8 mouse cellular contexts compared by ENCODE assay signal in genomic region chr3:95928658-95929503, GRCm38 (mm10). TPM values are rescaled to one million over a fixed set of nuclear protein-coding genes. Genes with fewer than 3 reads are reported as not detected.
DNase-seq lines count a peak whose midpoint lies in the region; ATAC-seq and TF ChIP-seq lines count a peak whose summit lies in the region.

Gene Anp32e (plus strand): TSS chr3:95929246.

- peaks cover 6% of the 10 kb centered on the region; the same call in 1 of the 2 replicates for H3K36me3 ChIP-seq in ES-E14 (ENCODE audit: control insufficient read depth, insufficient read depth, low read length, poor library complexity, severe bottlenecking)
- peaks cover 2% of the 10 kb centered on the region; the same call in 1 of the 2 replicates for H3K36me3 ChIP-seq in forebrain, embryonic 15.5 days
- peaks cover 3% of the 10 kb centered on the region for H3K36me3 ChIP-seq in lung, embryonic 14.5 days (ENCODE audit: insufficient read depth)
- peaks cover 4% of the 10 kb centered on the region for H3K36me3 ChIP-seq in thymus, adult 2 months (ENCODE audit: control insufficient read depth, insufficient read depth, low read length)

- DNase-seq in ES-E14 (ENCODE audit: low read depth, low spot score): peak; percentile 95
- DNase-seq in cerebellum, adult 11-12 months: peak; percentile 98
- DNase-seq in heart, postnatal 25 days (ENCODE audit: low spot score): peak; percentile 97
- peak; percentile 96 to 98 for DNase-seq in layer of hippocampus, adult 2 months (ENCODE audit: low spot score in 2 of 2)
- DNase-seq in lung, embryonic 14.5 days: peak; percentile 98
- DNase-seq in thymus, adult 2 months: peak; percentile 97

- peak within 1 kb of the TSS; percentile 97 for H3K9ac ChIP-seq in ES-E14 (ENCODE audit: insufficient read depth, low read depth, low read length, poor library complexity, severe bottlenecking)
- peak within 1 kb of the TSS; percentile 78 for H3K9ac ChIP-seq in forebrain, embryonic 15.5 days (replicated peaks)
- H3K9ac ChIP-seq in lung, embryonic 14.5 days: peak within 1 kb of the TSS; percentile 97

- TF ChIP-seq CTCF in layer of hippocampus, adult 2 months (conservative IDR thresholded peaks at IDR 0.05): no peak
- no peak for TF ChIP-seq CTCF in lung, embryonic 14.5 days (IDR thresholded peaks at IDR 0.05; ENCODE audit: low read depth)
- no peak for TF ChIP-seq CTCF in olfactory bulb, adult 2 months (IDR thresholded peaks at IDR 0.05; ENCODE audit: insufficient read depth, low read depth, low read length)
- no peak for TF ChIP-seq CTCF in thymus, adult 2 months (IDR thresholded peaks at IDR 0.05; ENCODE audit: borderline replicate concordance, control insufficient read depth, extremely low read depth, insufficient read depth, low read length, poor library complexity)

- peak within 1 kb of the TSS; percentile 84 for H3K27ac ChIP-seq in ES-E14 (ENCODE audit: insufficient read depth, low read depth, low read length, poor library complexity, severe bottlenecking)
- H3K27ac ChIP-seq in forebrain, embryonic 15.5 days (replicated peaks): peak within 1 kb of the TSS; percentile 87
- peak within 1 kb of the TSS; percentile 85 for H3K27ac ChIP-seq in layer of hippocampus, adult 2 months
- H3K27ac ChIP-seq in lung, embryonic 14.5 days (ENCODE audit: low read depth): peak within 1 kb of the TSS; percentile 94
- H3K27ac ChIP-seq in olfactory bulb, adult 2 months (ENCODE audit: insufficient read depth, low read depth, low read length): peak within 1 kb of the TSS; percentile 88
- H3K27ac ChIP-seq in thymus, adult 2 months (ENCODE audit: control insufficient read depth, insufficient read depth, low read length): peak within 1 kb of the TSS; percentile 99

- no peaks in the 10 kb centered on the region for H3K27me3 ChIP-seq in forebrain, embryonic 15.5 days
- H3K27me3 ChIP-seq in lung, embryonic 14.5 days (ENCODE audit: insufficient read depth, low read length): no peaks in the 10 kb centered on the region
- no peaks in the 10 kb centered on the region for H3K27me3 ChIP-seq in thymus, adult 2 months (ENCODE audit: control insufficient read depth, insufficient read depth, low read length)

- peak within 1 kb of the TSS; percentile 61 for H3K4me2 ChIP-seq in forebrain, embryonic 15.5 days (replicated peaks)
- H3K4me2 ChIP-seq in lung, embryonic 14.5 days: peak within 1 kb of the TSS; percentile 64

- in situ Hi-C loops in ES-E14 (cut with MboI; ENCODE audit: low sequenced_read_pairs in 2 of 2, unreplicated experiment in 2 of 2): no loop called here

- H3K4me3 ChIP-seq in ES-E14 (ENCODE audit: insufficient read depth in 1 of 2, low read depth in 1 of 2, low read length in 2 of 2, poor library complexity in 1 of 2, severe bottlenecking in 1 of 2): peak within 1 kb of the TSS; percentile 83 to 99
- peak within 1 kb of the TSS; percentile 78 for H3K4me3 ChIP-seq in forebrain, embryonic 15.5 days
- peak within 1 kb of the TSS; percentile 82 for H3K4me3 ChIP-seq in layer of hippocampus, adult 2 months
- peak within 1 kb of the TSS; percentile 94 for H3K4me3 ChIP-seq in lung, embryonic 14.5 days (ENCODE audit: low read depth, low read length)
- peak within 1 kb of the TSS; percentile 85 for H3K4me3 ChIP-seq in olfactory bulb, adult 2 months (ENCODE audit: insufficient read depth, low read depth, low read length)
- H3K4me3 ChIP-seq in thymus, adult 2 months (ENCODE audit: control insufficient read depth, insufficient read depth, low read length): peak within 1 kb of the TSS; percentile 93

- intact Hi-C loops in heart, postnatal 25 days (cut with DNase I): loop anchor here (2.0 kb wide), 1 partner anchor 22 kb away; no protein-coding TSS in a partner anchor

- ATAC-seq in forebrain, embryonic 15.5 days (replicated peaks): peak; percentile 100
- peak; percentile 100 for ATAC-seq in lung, embryonic 14.5 days (ENCODE audit: insufficient read depth)

- under 1% methylated on average over 49 of the region's 49 CpGs for WGBS in forebrain, embryonic 15.5 days
- WGBS in lung, embryonic 14.5 days: under 1% methylated on average over 49 of the region's 49 CpGs
- under 1% methylated on average over 49 of the region's 49 CpGs for WGBS in olfactory bulb, adult 2 months
- WGBS in thymus, adult 2 months: under 1% methylated on average over 49 of the region's 49 CpGs

- peak; percentile 67 for TF ChIP-seq POLR2A in olfactory bulb, adult 2 months (IDR thresholded peaks at IDR 0.05; ENCODE audit: insufficient read depth, low read depth, low read length)
- TF ChIP-seq POLR2A in thymus, adult 2 months (IDR thresholded peaks at IDR 0.05; ENCODE audit: control insufficient read depth, extremely low read depth, insufficient read depth, low read length, poor library complexity): peak; percentile 92

- H3K4me1 ChIP-seq in ES-E14 (ENCODE audit: control insufficient read depth in 2 of 2, insufficient read depth in 2 of 2, low read length in 2 of 2, poor library complexity in 1 of 2): peaks cover 1 to 5% of the 10 kb centered on the region in 2 experiments; a peak in 2 of 4 replicates
- H3K4me1 ChIP-seq in forebrain, embryonic 15.5 days: peaks cover 22% of the 10 kb centered on the region
- H3K4me1 ChIP-seq in lung, embryonic 14.5 days (ENCODE audit: insufficient read depth): no peaks in the 10 kb centered on the region
- 0 out of 2 replicates have a peak, but pooled peaks cover 2% of the 10 kb centered on the region for H3K4me1 ChIP-seq in olfactory bulb, adult 2 months (ENCODE audit: control insufficient read depth, insufficient read depth, low read length)
- peaks cover 34% of the 10 kb centered on the region for H3K4me1 ChIP-seq in thymus, adult 2 months (replicated peaks; ENCODE audit: control insufficient read depth, insufficient read depth, low read length)

- H3K9me3 ChIP-seq in ES-E14 (ENCODE audit: control insufficient read depth, insufficient read depth, low read depth, low read length): no peaks in the 10 kb centered on the region
- H3K9me3 ChIP-seq in forebrain, embryonic 15.5 days: no peaks in the 10 kb centered on the region
- no peaks in the 10 kb centered on the region for H3K9me3 ChIP-seq in lung, embryonic 14.5 days (ENCODE audit: low read depth, low read length)

TF ChIP-seq in ES-E14, 5 proteins besides CTCF, POLR2A, EP300 and RAD21:
- TF ChIP-seq CHD2 (IDR thresholded peaks at IDR 0.05; ENCODE audit: low read depth, low read length) (peak; percentile 96), HCFC1 (IDR thresholded peaks at IDR 0.05; ENCODE audit: borderline replicate concordance, insufficient read depth, low read length) (0 out of 2 replicates have a peak, but pooled peaks have one; percentile 5), MAFK (IDR thresholded peaks at IDR 0.05; ENCODE audit: insufficient read depth, low read depth, low read length) (no peak)

RNA-seq across cellular contexts. Expression of gene Anp32e, which starts in this region (rescaled TPM):
- total RNA-seq in ES-E14 (2012; rRNA removed): 40.9 and 50.8 TPM in 2 replicates
- polyA plus RNA-seq in forebrain, embryonic 15.5 days (2015; fragmentation: Nextera tagmentation; extraction: Ambion mirVana): 196 and 207 TPM in 2 replicates
- total RNA-seq in heart, postnatal 25 days (2021): 10 to 100 TPM; 74.2 to 92.2 TPM
- total RNA-seq in layer of hippocampus, adult 2 months (2021): 10 to 100 TPM; 78.9 to 80.6 TPM
- 80.5 and 84.0 TPM in 2 replicates for polyA plus RNA-seq in lung, embryonic 14.5 days (2014; fragmentation: Nextera tagmentation; extraction: Ambion mirVana)
- polyA plus RNA-seq in olfactory bulb, adult 2 months (2012; ENCODE audit: insufficient read depth, insufficient read length, low replicate concordance, missing spikeins): 541 and 1,043 TPM in 2 replicates
- polyA plus RNA-seq in thymus, adult 2 months (2012; rRNA removed): 89.1 and 120 TPM in 2 replicates

Comparison
In these comparisons a context has a peak if more than half of its experiments do, and no peak if none do; other contexts are left out.
1. Peak in every context shown above with its lines: DNase-seq, ATAC-seq, H3K4me3 ChIP-seq and H3K27ac ChIP-seq.